Mouse (Mus musculus): ENCODE data around the gene Agpat4. TPM values are rescaled to one million over a fixed set of nuclear protein-coding genes. Genes with fewer than 3 reads are reported as not detected.

Agpat4 gene
- polyA plus RNA-seq, 1 experiment = 25.3 TPM

GRCm38 (mm10) chr17:12123168-12123567, 4.7 kb downstream of the Agpat4 start:
- peaks cover 7% of the 10 kb centered on the region for H3K36me3 ChIP-seq (ENCODE audit: control insufficient read depth, insufficient read depth)
- TF ChIP-seq MYOD1 (IDR thresholded peaks at IDR 0.05; ENCODE audit: control insufficient read depth, insufficient read length, low read depth) (no peak), MYOG (IDR thresholded peaks at IDR 0.05; ENCODE audit: control insufficient read depth, extremely low read depth, insufficient read length) (no peak), MAX (IDR thresholded peaks at IDR 0.05) (no peak), USF1 (IDR thresholded peaks at IDR 0.05; ENCODE audit: low read depth) (no peak), CEBPB (IDR thresholded peaks at IDR 0.05; ENCODE audit: low read depth) (no peak), FOSL1 (IDR thresholded peaks at IDR 0.05; ENCODE audit: insufficient read depth, low read length, poor library complexity, severe bottlenecking) (no peak), CTCF (IDR thresholded peaks at IDR 0.05; ENCODE audit: control insufficient read depth, insufficient read depth, insufficient read length) (no peak)
- H3K27me3 ChIP-seq (ENCODE audit: control insufficient read depth, insufficient read depth, insufficient read length) = no peaks in the 10 kb centered on the region
- peaks cover 21% of the 10 kb centered on the region for H3K79me3 ChIP-seq (ENCODE audit: low read depth)
- no peak overlapping the region for H3K4me3 ChIP-seq (ENCODE audit: insufficient read depth, poor library complexity, severe bottlenecking)
- no peak overlapping the region for H3ac ChIP-seq (ENCODE audit: control insufficient read depth, insufficient read length, low read depth)
- H3K79me2 ChIP-seq (ENCODE audit: control insufficient read depth, insufficient read depth) = peaks cover 65% of the 10 kb centered on the region

- Histone ChIP-seq H3K79me2 (ENCODE audit: control insufficient read depth, insufficient read depth) (peaks cover 37% of the 10 kb centered on the region), H3ac (ENCODE audit: control insufficient read depth, insufficient read length, low read depth) (no peak overlapping the region)
Measured at GRCm38 (mm10) chr17:12127056-12127455, 8.6 kb downstream of the Agpat4 start.

GRCm38 (mm10) chr17:12128976-12129375, 10.5 kb downstream of the Agpat4 start:
- no peak for TF ChIP-seq USF1 (IDR thresholded peaks at IDR 0.05; ENCODE audit: low read depth)
- no peak for TF ChIP-seq MAX (IDR thresholded peaks at IDR 0.05)
- TF ChIP-seq CEBPB (IDR thresholded peaks at IDR 0.05; ENCODE audit: low read depth) = no peak
- no peak for TF ChIP-seq MYOG (IDR thresholded peaks at IDR 0.05; ENCODE audit: control insufficient read depth, extremely low read depth, insufficient read length)
- TF ChIP-seq FOSL1 (IDR thresholded peaks at IDR 0.05; ENCODE audit: insufficient read depth, low read length, poor library complexity, severe bottlenecking) = no peak
- TF ChIP-seq CTCF (IDR thresholded peaks at IDR 0.05; ENCODE audit: control insufficient read depth, insufficient read depth, insufficient read length) = no peak
- TF ChIP-seq MYOD1 (IDR thresholded peaks at IDR 0.05; ENCODE audit: control insufficient read depth, insufficient read length, low read depth) = no peak
- peaks cover 4% of the 10 kb centered on the region for H3K36me3 ChIP-seq (ENCODE audit: control insufficient read depth, insufficient read depth)

More at GRCm38 (mm10) chr17:12127056-12127455, 8.6 kb downstream of the Agpat4 start:
- peaks cover 13% of the 10 kb centered on the region for H3K79me3 ChIP-seq (ENCODE audit: low read depth)
- TF ChIP-seq MAX (IDR thresholded peaks at IDR 0.05) (no peak), MYOD1 (IDR thresholded peaks at IDR 0.05; ENCODE audit: control insufficient read depth, insufficient read length, low read depth) (no peak), CTCF (IDR thresholded peaks at IDR 0.05; ENCODE audit: control insufficient read depth, insufficient read depth, insufficient read length) (no peak), USF1 (IDR thresholded peaks at IDR 0.05; ENCODE audit: low read depth) (no peak), FOSL1 (IDR thresholded peaks at IDR 0.05; ENCODE audit: insufficient read depth, low read length, poor library complexity, severe bottlenecking) (no peak), CEBPB (IDR thresholded peaks at IDR 0.05; ENCODE audit: low read depth) (no peak), MYOG (IDR thresholded peaks at IDR 0.05; ENCODE audit: control insufficient read depth, extremely low read depth, insufficient read length) (no peak)
- no peaks in the 10 kb centered on the region for H3K27me3 ChIP-seq (ENCODE audit: control insufficient read depth, insufficient read depth, insufficient read length)
- no peak overlapping the region for H3K4me3 ChIP-seq (ENCODE audit: insufficient read depth, poor library complexity, severe bottlenecking)
- H3K36me3 ChIP-seq (ENCODE audit: control insufficient read depth, insufficient read depth) = peaks cover 7% of the 10 kb centered on the region

GRCm38 (mm10) chr17:12131171-12131570, 12.7 kb downstream of the Agpat4 start:
- Histone ChIP-seq H3ac (ENCODE audit: control insufficient read depth, insufficient read length, low read depth) (no peak overlapping the region), H3K4me3 (ENCODE audit: insufficient read depth, poor library complexity, severe bottlenecking) (no peak overlapping the region), H3K79me3 (ENCODE audit: low read depth) (no peaks in the 10 kb centered on the region), H3K27me3 (ENCODE audit: control insufficient read depth, insufficient read depth, insufficient read length) (no peaks in the 10 kb centered on the region), H3K36me3 (ENCODE audit: control insufficient read depth, insufficient read depth) (peaks cover 6% of the 10 kb centered on the region), H3K79me2 (ENCODE audit: control insufficient read depth, insufficient read depth) (peaks cover 10% of the 10 kb centered on the region)
- TF ChIP-seq MAX (IDR thresholded peaks at IDR 0.05) (no peak), CTCF (IDR thresholded peaks at IDR 0.05; ENCODE audit: control insufficient read depth, insufficient read depth, insufficient read length) (no peak), MYOD1 (IDR thresholded peaks at IDR 0.05; ENCODE audit: control insufficient read depth, insufficient read length, low read depth) (no peak), CEBPB (IDR thresholded peaks at IDR 0.05; ENCODE audit: low read depth) (no peak), USF1 (IDR thresholded peaks at IDR 0.05; ENCODE audit: low read depth) (no peak)

More at GRCm38 (mm10) chr17:12128976-12129375, 10.5 kb downstream of the Agpat4 start:
- Histone ChIP-seq H3K27me3 (ENCODE audit: control insufficient read depth, insufficient read depth, insufficient read length) (no peaks in the 10 kb centered on the region), H3K79me3 (ENCODE audit: low read depth) (peaks cover 5% of the 10 kb centered on the region), H3K4me3 (ENCODE audit: insufficient read depth, poor library complexity, severe bottlenecking) (no peak overlapping the region), H3K79me2 (ENCODE audit: control insufficient read depth, insufficient read depth) (peaks cover 24% of the 10 kb centered on the region), H3ac (ENCODE audit: control insufficient read depth, insufficient read length, low read depth) (no peak overlapping the region)

GRCm38 (mm10) chr17:12131581-12131980, 13.1 kb downstream of the Agpat4 start:
- Histone ChIP-seq H3K79me3 (ENCODE audit: low read depth) (peaks cover 4% of the 10 kb centered on the region), H3K4me3 (ENCODE audit: insufficient read depth, poor library complexity, severe bottlenecking) (no peak overlapping the region), H3K27me3 (ENCODE audit: control insufficient read depth, insufficient read depth, insufficient read length) (no peaks in the 10 kb centered on the region), H3K36me3 (ENCODE audit: control insufficient read depth, insufficient read depth) (peaks cover 6% of the 10 kb centered on the region), H3K79me2 (ENCODE audit: control insufficient read depth, insufficient read depth) (peaks cover 9% of the 10 kb centered on the region), H3ac (ENCODE audit: control insufficient read depth, insufficient read length, low read depth) (no peak overlapping the region)
- TF ChIP-seq CEBPB (IDR thresholded peaks at IDR 0.05; ENCODE audit: low read depth) (no peak), MAX (IDR thresholded peaks at IDR 0.05) (no peak)

- Histone ChIP-seq H3K27me3 (ENCODE audit: control insufficient read depth, insufficient read depth, insufficient read length) (no peaks in the 10 kb centered on the region), H3K36me3 (ENCODE audit: control insufficient read depth, insufficient read depth) (peaks cover 6% of the 10 kb centered on the region), H3ac (ENCODE audit: control insufficient read depth, insufficient read length, low read depth) (no peak overlapping the region), H3K79me2 (ENCODE audit: control insufficient read depth, insufficient read depth) (peaks cover 5% of the 10 kb centered on the region), H3K79me3 (ENCODE audit: low read depth) (peaks cover 4% of the 10 kb centered on the region), H3K4me3 (ENCODE audit: insufficient read depth, poor library complexity, severe bottlenecking) (no peak overlapping the region)
- TF ChIP-seq MAX (IDR thresholded peaks at IDR 0.05) = no peak
- TF ChIP-seq CEBPB (IDR thresholded peaks at IDR 0.05; ENCODE audit: low read depth) = no peak
- TF ChIP-seq FOSL1 (IDR thresholded peaks at IDR 0.05; ENCODE audit: insufficient read depth, low read length, poor library complexity, severe bottlenecking) = no peak
- no peak for TF ChIP-seq MYOD1 (IDR thresholded peaks at IDR 0.05; ENCODE audit: control insufficient read depth, insufficient read length, low read depth)
- no peak for TF ChIP-seq USF1 (IDR thresholded peaks at IDR 0.05; ENCODE audit: low read depth)
- no peak for TF ChIP-seq CTCF (IDR thresholded peaks at IDR 0.05; ENCODE audit: control insufficient read depth, insufficient read depth, insufficient read length)
- no peak for TF ChIP-seq MYOG (IDR thresholded peaks at IDR 0.05; ENCODE audit: control insufficient read depth, extremely low read depth, insufficient read length)
Measured at GRCm38 (mm10) chr17:12132904-12133303, 14.4 kb downstream of the Agpat4 start.
